Mouse (Mus musculus) urinary bladder, postnatal 14 days (tissue): ENCODE measurements around the gene Nhlrc3.
A peak's percentile ranks its signal among the peaks of the same experiment; 100 is the strongest.

Experiments
- DNase-seq: peaks from one replicate; pipeline ENCODE4 v3.0.0; 2021; ENCODE audit warnings: low spot score

Gene Nhlrc3

GRCm38 (mm10) chr3:53463046-53463764 is at the start of gene Nhlrc3, which contains the start of gene Proser1:
TSS of gene Nhlrc3 (minus strand) at chr3:53463332.
TSS of gene Proser1 (plus strand) at chr3:53463666.
- peak; percentile 96 for DNase-seq

GRCm38 (mm10) chr3:53502428-53502827 is 39.3 kb upstream of the Nhlrc3 start:
- no peak for DNase-seq

GRCm38 (mm10) chr3:53498351-53498905 is 35.3 kb upstream of the Nhlrc3 start:
- DNase-seq = no peak

GRCm38 (mm10) chr3:53488353-53488752 is 25.2 kb upstream of the Nhlrc3 start, which contains the start of gene Stoml3:
TSS of gene Stoml3 (plus strand) at chr3:53488653.
- no peak for DNase-seq

GRCm38 (mm10) chr3:53486996-53487576 is 24.0 kb upstream of the Nhlrc3 start:
- DNase-seq = no peak

- DNase-seq = no peak
Observed at GRCm38 (mm10) chr3:53486561-53486960, 23.4 kb upstream of the Nhlrc3 start.

GRCm38 (mm10) chr3:53483414-53484059 is 20.4 kb upstream of the Nhlrc3 start:
- DNase-seq = no peak

GRCm38 (mm10) chr3:53478419-53479046 is 15.4 kb upstream of the Nhlrc3 start:
- DNase-seq = no peak

GRCm38 (mm10) chr3:53477468-53477867 is 14.3 kb upstream of the Nhlrc3 start:
- no peak for DNase-seq

GRCm38 (mm10) chr3:53475889-53476288 is 12.8 kb upstream of the Nhlrc3 start:
- peak; percentile 36 for DNase-seq

- DNase-seq = no peak
Observed at GRCm38 (mm10) chr3:53474179-53474578, 11.0 kb upstream of the Nhlrc3 start.

GRCm38 (mm10) chr3:53472061-53472460 is 8.9 kb upstream of the Nhlrc3 start:
- DNase-seq = no peak

GRCm38 (mm10) chr3:53469650-53470049 is 6.5 kb upstream of the Nhlrc3 start:
- DNase-seq = no peak

- no peak for DNase-seq
Observed at GRCm38 (mm10) chr3:53467356-53467755, 4.2 kb upstream of the Nhlrc3 start.

GRCm38 (mm10) chr3:53466481-53466880 is 3.3 kb upstream of the Nhlrc3 start:
- DNase-seq = no peak

GRCm38 (mm10) chr3:53465330-53465729 is 2.2 kb upstream of the Nhlrc3 start:
- no peak for DNase-seq

GRCm38 (mm10) chr3:53464146-53464698 is 1.1 kb upstream of the Nhlrc3 start:
- DNase-seq = no peak

- no peak for DNase-seq
Observed at GRCm38 (mm10) chr3:53463765-53464114, 608 bp upstream of the Nhlrc3 start.

GRCm38 (mm10) chr3:53462701-53463045 is 459 bp downstream of the Nhlrc3 start:
- no peak for DNase-seq

GRCm38 (mm10) chr3:53460106-53460505 is 3.0 kb downstream of the Nhlrc3 start:
- DNase-seq = no peak

- DNase-seq = no peak
Observed at GRCm38 (mm10) chr3:53457750-53458149, 5.4 kb downstream of the Nhlrc3 start.

- no peak for DNase-seq
Observed at GRCm38 (mm10) chr3:53454984-53455383, 8.1 kb downstream of the Nhlrc3 start.
